Mouse (Mus musculus): ENCODE data around the gene Ttc36. TPM values are rescaled to one million over a fixed set of nuclear protein-coding genes. Genes with fewer than 3 reads are reported as not detected.

Ttc36 gene
- 0.71 and 1.3 TPM in 2 replicates for polyA plus RNA-seq (2012; rRNA removed)

GRCm38 (mm10) chr9:44802808-44803450 lies at the start of gene Ttc36:
Gene Ttc36, minus strand, starts transcription at chr9:44803072.

GRCm38 (mm10) chr9:44799102-44799957 lies 3.5 kb downstream of the Ttc36 start, which contains the start of gene Tmem25:
Gene Tmem25, minus strand, starts transcription at chr9:44799307.

GRCm38 (mm10) chr9:44767101-44768028 lies 35.5 kb downstream of the Ttc36 start, which contains the start of the genes Arcn1 and Ift46:
Gene Arcn1, minus strand, starts transcription at chr9:44767845.
Gene Ift46, plus strand, starts transcription at chr9:44767908.

Other genes with a start within 250 kb of the Ttc36 start
- gene Cxcr5, start 241.2 kb downstream of the Ttc36 start, polyA plus RNA-seq (2012; rRNA removed) = 0.04 TPM in 2 replicates
- 49.3 and 55.0 TPM in 2 replicates for gene Ddx6, start 198.2 kb downstream of the Ttc36 start, polyA plus RNA-seq (2012; rRNA removed)
- not detected in 2 replicates for gene Treh, start 129.8 kb downstream of the Ttc36 start, polyA plus RNA-seq (2012; rRNA removed)
- 140 and 145 TPM in 2 replicates for gene Phldb1, start 67.9 kb downstream of the Ttc36 start, polyA plus RNA-seq (2012; rRNA removed)
- gene Arcn1, start 35.2 kb downstream of the Ttc36 start, polyA plus RNA-seq (2012; rRNA removed) = 76.7 and 85.0 TPM in 2 replicates
- 142 and 154 TPM in 2 replicates for gene Ift46, start 35.2 kb downstream of the Ttc36 start, polyA plus RNA-seq (2012; rRNA removed)
- 20.3 and 22.4 TPM in 2 replicates for gene Tmem25, start 3.8 kb downstream of the Ttc36 start, polyA plus RNA-seq (2012; rRNA removed)
- gene Kmt2a, start 78.2 kb upstream of the Ttc36 start, polyA plus RNA-seq (2012; rRNA removed) = 27.3 and 27.4 TPM in 2 replicates
- 681 and 765 TPM in 2 replicates for gene Atp5l, start 117.7 kb upstream of the Ttc36 start, polyA plus RNA-seq (2012; rRNA removed)
- gene Ube4a, start 162.5 kb upstream of the Ttc36 start, polyA plus RNA-seq (2012; rRNA removed) = 27.6 and 29.7 TPM in 2 replicates
- gene Cd3g, start 177.4 kb upstream of the Ttc36 start, polyA plus RNA-seq (2012; rRNA removed) = not detected in 2 replicates
- not detected in 2 replicates for gene Cd3d, start 178.7 kb upstream of the Ttc36 start, polyA plus RNA-seq (2012; rRNA removed)
- gene Cd3e, start 206.6 kb upstream of the Ttc36 start, polyA plus RNA-seq (2012; rRNA removed) = not detected in 2 replicates
- gene Mpzl2, start 236.7 kb upstream of the Ttc36 start, polyA plus RNA-seq (2012; rRNA removed) = 0.91 and 4.2 TPM in 2 replicates